Mouse (Mus musculus) cerebellum, adult 9-11 months (tissue): Measurements from ENCODE around the gene Tmem108.

ENCODE experiments used
- DNase-seq: peaks from one replicate; pipeline ENCODE4 v3.0.0; 2022

Tmem108 gene

DNA sequence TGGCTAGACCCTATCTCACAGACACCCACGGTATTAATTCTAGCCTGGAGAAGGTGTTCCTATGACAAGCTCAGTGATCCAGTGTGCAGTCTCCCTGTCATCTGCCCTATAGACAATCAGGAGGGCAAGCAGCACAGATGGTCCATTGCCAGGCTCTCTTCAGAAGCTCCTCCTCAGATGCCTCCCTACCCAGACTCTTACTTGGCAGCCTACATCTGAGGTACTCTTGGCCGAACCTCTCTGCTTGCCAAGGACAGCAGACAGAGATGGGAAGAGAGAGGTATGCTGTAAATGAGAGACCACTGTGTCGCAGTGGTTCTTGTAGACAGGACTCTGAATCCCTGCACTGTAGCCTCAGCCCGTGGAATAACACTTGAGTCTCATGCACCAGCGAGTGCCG is 181.0 kb downstream of the Tmem108 start:
- peak; percentile 89 for DNase-seq

DNA sequence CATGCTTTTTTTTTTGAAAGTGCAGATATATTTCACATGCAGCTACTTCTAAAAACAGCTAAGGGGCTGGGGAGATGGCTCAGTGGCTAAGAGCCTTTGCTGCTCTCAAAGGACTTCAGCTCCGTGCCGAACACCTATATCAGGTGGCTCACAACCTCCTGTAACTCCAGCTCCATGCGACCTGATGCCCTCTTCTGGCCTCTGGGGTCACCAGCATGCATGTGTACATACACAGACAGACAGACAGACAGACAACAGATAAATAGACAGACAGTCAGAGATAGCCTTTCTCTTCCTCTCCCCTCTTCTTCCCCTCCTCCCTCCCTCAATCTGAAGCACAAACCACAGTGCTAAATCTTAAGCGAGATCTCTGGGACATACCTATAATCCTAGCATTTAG is 181.5 kb downstream of the Tmem108 start:
- no peak for DNase-seq

DNA sequence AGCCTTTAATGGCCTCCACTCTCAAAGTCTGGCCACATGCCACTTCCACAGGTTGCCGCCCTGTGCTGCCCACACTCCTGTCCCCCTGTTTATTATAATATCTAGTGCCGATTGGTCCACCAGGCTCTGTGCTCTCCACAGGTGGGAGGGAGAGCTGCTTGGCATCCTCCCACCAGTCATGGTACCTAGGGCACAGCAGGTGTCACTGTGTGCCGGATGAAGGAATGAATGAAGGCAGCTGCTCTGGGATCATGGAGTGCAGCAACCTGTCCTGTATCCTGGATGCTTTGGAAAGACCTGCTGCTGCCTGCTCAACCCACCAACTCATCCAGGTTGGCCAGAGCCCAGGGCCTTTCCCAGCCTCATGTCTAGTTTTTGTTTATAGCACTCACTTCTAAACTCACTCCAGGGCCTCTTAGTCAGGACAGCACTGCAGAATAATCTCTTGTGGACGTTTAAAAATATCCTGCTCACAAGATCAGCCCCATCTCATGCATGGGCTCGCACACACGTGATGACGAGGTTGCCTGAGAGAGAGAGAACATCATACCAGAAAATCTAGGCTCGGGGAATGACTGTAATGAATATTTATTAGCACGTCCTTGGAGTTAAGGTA is 182.1 kb downstream of the Tmem108 start:
- DNase-seq: peak; percentile 98

DNA sequence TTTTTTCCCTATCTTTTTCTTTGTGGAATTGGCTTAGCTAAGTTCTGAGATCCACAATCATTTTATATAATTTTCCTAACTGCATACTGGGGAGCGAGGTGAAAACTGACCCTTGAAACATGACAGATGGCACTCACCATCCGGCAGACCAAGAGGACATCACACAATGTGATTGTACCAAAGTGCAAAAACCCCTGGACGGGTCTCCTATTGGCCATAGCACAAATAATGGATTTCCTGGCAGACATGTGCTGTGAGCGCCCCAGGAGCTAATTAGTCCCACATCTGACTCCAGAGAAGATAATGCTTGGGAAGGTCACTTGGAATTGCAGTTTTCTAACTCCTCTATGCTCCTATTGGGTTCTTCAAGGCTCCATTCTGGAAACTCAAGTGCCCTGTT is 183.9 kb downstream of the Tmem108 start:
- peak; percentile 77 for DNase-seq

DNA sequence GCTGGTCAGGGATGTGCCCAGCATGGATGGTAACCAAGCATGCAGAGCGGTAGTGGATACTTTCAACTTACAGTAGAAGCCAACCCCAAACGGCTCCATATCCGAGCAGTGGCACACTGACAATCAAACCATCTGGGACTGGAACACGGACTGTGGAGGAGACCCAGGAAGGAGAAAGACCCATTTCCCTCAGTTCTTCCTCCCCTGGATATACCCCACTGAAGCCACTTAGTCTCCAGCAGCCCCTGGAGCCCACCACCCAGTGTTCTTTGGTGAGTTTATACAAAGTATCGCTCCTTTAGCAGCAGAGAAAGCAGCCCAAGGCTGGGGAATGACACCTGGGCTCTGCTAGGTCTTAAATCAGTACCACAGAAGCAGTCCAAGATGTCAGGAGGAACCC is 184.5 kb downstream of the Tmem108 start:
- DNase-seq: no peak

DNA sequence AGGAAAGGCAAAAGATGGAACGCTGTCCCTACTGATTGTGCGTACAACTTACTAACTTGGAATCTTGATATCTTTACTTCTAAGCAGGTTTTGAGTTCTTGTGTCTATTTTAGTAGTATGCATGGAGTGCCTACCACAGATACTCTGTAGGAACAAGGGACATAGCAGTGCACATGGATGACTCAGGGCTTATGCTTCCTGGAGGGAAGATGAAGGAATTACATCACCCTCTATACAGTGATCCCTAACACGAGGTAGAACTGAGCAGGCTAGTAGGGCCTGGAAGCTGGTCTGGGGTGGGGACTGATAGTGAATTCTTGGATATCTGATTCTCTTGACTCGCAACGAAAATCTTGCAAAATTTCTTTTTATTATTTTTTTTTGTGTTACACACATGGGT is 185.7 kb downstream of the Tmem108 start:
- DNase-seq: no peak

DNA sequence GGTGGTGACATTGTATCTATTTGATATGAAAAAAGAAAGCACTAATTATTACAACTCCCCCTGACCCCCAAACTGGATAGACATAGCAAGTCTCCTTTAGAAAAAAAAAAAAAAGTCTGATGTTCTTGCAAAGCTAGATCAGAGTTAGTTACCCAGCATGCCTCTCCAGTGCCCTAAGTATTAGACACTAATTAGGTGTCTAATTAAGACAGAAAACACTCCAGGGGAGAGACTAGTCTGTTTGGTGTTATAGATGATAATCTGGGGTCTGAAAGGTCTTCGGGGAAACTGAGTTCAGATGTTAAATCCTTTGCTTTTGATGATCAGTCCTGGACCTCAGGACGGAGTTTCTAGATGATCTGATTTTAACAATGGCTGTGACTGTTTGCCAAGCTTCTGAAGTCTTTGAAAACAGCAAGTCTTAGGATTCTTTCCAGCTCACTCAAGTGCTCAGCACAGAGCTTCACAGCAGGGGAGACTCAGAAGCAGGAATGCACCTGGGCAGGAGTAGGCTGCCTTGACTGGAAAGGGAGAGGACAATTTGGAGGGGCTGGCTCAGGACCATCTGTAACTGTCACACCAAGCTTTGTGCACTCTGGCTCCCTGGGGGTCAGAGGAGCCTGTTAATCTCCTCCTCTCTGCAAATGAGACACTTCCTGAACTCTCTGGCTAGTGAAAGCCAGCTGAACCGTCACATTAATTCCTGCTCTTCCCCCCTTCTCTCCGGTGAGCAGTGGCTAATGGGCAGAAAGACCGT is 187.5 kb downstream of the Tmem108 start:
- peak; percentile 88 for DNase-seq

DNA sequence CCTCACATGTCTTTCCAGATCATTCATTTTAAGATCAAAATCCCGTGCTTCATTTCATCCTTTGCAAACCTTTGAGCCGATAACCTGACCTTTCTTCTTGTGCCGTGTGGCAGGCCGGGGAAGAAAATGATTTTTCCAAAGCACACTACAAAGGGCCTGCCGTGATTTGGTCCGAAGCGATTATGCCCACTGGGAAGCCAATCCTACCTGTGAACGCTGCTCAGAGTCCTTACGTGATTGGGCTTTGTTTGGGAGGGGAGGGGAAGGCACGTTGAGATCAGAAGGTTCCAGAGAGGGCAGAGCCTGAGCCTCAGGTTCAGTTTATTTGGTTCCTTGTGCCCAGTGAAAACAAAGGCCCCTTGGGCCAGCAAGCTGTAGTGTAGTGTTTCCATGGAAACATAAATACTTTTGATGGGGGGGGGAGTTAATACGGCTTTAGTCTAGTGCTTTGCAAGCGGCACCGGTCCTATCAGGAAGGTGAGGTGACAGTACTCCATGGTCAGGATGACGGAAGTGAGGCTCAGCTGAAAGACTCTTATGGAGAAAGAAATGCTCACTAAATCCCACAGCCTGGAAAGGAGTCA is 191.4 kb downstream of the Tmem108 start:
- no peak for DNase-seq

DNA sequence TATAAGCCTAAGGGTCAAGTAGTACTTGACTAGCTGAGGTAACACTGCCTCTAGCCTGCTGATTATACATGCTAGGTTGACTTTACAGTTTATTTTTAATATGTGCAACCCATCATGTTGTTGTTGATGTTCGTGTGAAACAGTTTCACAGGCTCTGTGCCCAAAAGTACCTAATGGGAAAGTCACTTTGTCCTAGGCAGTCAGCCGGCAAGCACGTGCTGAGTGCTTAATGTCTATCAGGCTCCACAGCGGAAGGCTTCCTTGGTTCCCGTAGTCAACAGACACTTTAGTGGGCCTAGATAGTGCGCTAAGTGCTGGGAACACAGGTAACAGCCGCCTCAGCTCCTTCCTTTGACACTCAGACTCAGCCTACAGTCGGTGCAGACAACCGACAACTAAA is 192.7 kb downstream of the Tmem108 start:
- no peak for DNase-seq

DNA sequence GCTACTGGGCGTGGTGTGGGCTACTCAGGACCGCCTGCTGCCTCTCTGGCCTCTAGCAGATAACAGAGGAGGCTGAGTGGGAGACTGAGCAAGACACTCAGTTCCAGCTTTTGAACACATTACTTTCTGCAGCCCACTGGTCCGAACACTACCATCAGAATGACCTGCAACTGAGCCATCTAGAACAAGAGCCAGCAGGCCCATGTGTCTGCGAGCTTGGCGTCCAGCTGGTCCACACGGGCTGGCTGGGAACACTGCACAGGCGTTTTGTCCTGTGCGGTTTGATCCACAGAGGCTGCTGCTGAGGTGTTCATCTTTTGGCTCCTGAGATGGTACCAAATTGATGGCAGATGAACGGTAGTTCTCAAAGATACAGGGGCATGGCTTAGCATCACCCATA is 196.5 kb downstream of the Tmem108 start:
- peak; percentile 74 for DNase-seq

DNA sequence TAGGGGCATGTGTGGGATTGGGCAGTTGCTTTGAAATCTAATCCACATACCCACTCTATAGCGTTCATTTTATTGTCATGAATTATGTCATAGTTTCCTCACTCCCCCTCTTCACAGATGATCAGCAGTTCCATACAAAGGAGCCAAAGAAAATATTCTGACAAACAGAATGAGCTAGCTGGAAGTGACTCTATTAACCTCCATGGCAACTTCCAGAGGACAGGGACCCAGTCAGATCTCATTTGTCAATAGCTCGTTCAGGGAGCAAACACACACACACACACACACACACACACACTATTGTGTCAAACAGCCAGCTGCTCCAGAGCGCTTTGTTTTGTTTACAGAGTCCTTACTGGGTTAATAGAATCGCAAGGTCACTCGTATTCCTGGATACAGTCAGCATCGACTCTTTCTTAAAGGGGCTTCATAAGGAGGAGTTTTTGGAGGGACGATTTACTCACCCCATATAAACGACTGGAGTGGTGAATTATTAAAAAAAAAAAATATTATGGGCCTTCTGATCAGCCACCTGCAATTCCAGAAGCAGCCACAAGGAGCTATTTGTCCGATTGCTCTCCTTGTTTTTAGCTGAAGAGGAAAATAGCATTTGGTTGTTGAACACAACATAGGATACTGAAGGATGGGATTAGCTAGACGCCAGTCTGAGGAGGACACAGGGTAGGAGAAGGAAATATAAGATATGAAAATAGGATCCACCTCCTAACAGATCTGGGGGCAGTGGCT is 197.6 kb downstream of the Tmem108 start:
- peak; percentile 72 for DNase-seq

DNA sequence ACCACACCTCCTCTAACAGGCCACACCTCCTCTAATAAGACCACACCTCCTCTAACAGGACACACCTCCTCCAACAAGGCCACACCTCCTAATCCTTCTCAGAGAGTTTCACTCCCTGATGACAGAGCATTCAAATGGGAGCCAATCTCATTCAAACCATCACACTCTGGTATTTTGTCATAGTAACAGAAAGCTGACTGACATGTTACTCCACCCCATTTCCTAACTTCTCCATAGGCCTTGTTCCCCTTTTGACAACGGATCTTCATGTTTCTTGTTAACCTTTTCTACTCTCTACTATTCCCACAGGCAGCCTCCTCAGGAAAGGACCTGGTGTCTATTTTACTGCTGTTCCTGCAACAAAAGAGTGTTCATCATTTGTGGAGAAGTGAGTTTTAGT is 199.6 kb downstream of the Tmem108 start:
- DNase-seq: no peak

DNA sequence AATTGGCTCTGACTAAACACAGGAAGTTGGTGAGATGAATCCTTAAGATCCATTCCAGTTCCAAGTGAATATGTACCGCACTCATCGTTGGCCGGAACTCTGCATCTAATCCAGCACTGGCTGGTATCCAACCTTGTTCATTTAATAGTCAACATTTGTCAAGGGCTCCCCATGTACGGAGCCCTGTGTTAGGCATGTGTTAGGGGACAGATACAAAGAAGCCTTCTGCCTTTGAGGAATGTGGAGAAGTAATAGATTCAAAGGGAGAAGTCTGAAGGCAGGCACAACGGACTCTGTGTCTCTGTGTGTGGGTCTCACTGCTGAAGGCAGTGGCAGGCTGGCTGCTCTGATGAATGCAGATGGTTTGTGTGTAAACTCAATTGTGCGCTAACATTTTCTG is 202.9 kb downstream of the Tmem108 start:
- no peak for DNase-seq

DNA sequence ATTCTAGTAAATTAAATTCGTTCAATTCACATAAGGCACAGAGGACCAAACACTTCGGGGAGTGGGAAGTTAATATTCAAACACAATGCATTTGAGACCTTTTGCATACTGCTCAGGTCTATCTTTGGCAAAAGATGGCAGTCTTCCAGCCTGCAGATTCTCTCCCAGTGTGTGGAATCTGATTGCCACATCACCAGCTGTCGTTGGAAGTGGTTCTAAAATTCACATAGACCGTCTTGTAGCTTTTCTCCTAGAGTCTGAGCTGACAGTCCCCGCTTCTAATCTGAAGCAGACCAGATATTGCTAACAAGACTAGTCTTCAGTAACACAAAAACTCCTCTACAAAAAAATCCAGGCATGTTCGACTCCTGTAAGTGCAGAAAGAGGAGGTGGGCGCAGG is 203.4 kb downstream of the Tmem108 start:
- DNase-seq: peak; percentile 78

DNA sequence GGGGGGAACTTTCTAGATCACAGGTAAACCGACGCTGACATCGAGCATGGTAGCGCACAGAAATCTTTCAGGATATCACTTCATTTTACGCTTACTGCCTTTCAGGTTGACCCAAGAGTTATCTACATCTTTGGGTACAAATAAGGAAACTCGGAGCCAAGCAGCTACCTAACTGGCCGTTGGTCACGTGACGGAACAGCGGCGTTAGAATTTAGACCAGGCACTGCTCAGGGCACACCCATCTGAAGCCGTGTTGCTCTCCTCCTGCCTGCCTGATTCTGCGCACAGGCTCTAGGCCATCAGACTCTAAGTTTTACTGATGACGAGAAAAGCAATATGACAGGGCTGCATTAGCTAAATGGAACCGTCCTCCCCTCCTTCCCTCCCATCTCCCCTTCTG is 204.6 kb downstream of the Tmem108 start:
- no peak for DNase-seq

DNA sequence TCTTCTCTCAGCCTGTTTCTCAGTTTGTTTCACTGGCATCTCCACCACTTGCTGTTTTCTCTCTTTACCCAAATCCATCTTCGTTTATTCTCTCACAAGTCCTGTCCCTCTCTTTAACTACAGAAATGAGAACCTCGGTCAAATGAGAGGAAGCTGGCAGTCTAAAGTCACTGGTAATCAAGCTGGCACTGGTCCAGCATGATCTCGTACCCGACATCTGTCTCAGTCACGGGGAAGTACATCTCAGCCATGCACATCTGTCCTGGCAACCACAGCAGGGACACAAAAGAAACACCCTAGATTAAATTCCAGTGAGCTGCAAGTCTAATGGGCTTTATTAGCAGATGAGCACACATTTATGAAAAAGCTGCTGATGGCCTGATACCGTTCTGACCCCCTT is 206.3 kb downstream of the Tmem108 start:
- DNase-seq: no peak

DNA sequence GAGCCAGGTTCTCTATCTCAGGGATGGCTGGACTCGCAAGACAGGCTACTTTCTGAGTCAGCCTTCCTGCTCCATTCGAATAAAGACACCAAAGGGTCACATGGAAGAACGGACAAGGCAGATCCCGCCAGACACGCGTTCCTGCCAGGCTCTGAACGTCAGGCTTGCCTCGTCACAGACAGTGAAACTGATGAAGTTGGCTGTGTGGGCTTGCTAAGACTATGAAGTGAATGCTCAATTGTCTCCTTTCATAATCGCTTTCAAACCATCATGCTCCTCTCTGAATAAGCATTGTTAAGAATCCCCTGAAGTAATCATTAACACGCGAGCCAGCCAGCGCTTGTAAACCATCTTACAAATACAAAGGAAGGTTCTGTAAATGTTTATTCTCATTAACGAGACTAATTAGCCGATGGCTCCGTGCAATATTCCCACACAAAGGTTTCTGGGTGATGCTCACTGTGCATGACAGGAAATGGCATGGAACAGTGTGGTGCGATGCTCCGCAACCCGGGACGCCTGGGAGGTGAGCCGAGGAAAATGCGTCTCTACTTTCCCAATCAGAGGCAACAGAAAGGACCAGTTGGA is 210.9 kb downstream of the Tmem108 start:
- DNase-seq: peak; percentile 59

DNA sequence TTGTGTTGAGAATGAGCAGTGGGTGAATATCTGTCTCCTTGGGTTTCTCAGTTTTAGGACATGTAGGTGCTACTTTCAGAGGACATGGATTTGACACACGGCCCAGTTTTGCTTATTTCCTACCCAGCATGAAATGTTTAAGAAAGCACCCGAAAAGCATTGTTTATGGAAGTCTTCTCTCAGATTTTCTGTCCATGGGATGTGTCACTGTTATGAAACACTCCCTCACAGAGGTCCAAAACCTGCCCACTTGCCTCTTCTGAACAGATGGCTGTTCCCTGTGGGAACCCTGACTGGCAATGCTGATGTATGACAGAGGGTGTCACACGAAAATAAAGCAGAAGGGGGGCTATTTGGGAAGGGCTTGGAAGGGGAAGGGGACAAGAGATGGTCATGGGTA is 212.5 kb downstream of the Tmem108 start:
- peak; percentile 94 for DNase-seq

DNA sequence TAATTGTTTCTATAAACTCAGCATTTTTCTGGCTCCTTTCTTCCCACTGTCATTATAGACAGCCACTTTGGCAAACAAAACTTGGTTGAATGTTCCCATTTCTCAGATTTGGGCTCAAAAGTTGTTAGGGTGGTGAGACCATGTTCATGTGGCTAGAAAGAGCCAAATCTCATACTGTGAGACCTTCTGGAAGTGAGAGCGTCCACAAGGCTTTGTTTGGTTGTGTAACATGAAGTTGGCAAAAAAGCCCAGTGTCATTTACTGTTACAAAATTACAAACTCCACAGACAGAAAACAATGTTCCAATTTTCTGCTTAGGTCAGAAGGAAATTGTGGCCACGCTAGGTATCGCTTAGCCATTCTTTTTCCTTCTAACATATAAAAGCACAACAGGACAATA is 213.0 kb downstream of the Tmem108 start:
- DNase-seq: peak; percentile 87

DNA sequence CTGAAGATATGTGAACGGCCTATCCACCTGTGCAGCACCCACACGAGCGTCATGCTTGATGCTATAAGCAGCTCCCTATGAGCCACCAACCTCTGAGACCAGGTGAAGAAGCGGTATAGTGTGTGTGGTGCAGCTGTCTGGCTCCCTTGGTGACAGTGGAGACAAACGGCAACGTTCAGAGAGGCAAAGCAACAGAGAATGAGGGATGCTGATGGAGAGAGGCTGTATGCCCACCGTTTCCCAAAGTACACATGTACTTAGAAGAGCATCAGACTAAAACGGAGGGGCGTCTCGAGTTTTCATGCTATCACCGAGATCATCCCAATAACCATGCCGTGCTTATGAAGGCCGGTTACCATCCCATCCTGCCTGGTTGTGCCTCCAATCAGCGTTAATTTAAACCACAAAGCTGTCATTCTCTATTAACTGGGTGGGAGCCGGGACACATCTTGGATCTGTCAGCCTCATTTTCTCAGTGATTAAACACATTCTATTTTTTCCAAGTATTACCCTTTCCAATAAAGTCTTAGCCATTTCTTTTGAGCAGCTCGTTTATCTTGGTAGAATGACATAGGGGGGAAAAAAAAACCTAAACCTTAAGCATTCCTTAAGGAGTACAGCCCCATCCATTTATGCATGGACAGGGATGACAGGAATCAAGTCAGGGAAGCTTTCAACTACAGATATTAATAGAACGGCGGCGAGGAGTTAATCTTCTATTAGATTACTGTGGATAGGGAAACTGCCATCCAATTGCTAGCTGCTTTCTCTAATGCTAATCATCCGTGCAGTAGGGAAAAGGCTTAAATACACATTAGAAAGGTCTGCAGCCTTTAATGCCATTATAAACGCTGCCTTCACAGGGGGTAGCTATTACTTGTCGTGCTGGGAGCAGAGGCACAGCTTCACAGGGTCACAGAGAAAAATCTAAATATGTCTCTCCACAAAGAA is 214.7 kb downstream of the Tmem108 start:
- DNase-seq: no peak

DNA sequence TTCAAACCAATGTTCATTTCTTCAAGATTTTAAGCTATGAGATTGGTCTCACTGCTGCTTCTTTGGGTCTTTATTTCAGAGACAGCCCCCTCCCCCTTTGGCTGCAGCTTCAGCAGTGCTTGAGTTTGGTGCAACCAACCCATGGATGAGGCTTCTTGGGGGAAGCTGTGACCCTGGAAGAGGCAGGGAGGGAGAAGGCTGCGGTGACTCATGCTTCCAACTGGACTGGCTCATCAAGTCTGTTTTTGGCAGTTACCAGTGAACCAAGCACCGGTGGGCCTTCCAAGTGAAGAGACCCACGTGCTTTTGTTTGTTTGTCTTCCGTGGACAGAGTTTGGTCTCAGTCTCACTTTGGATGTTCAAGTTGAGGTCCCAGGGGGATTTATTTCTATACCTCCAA is 215.9 kb downstream of the Tmem108 start:
- DNase-seq: peak; percentile 56

DNA sequence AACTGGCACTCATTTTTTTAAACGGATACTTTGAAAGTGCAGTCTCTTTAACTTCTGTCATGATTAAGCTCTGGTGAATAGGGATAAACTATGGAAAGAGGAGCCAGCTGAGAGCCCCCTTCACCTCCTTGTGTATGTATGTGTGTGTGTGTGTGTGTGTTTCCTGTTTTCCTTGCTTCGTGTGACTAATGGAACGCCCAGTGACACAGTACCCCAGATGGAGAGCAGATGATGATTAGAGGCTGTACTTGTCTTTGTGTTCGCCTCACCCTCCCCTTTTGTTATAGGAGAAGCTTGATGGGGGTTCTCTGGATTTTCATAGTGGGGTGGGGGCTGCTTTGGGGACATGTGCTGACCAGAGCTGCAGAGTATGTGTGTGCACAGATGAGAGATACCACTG is 216.4 kb downstream of the Tmem108 start:
- no peak for DNase-seq
